Mouse (Mus musculus) common myeloid progenitor, adult 5-6 weeks (primary cell): Measurements from ENCODE around the gene Armh2. TPM values are rescaled to one million over a fixed set of nuclear protein-coding genes. Genes with fewer than 3 reads are reported as not detected.

Experiments used
- total RNA-seq: library from RNA; stranded (forward); fragments of 200-1000, 187-1606 nt; gene quantifications from 2 replicates; pipeline ENCODE4 v1.2.3, GENCODE M21; 2017

Gene Armh2
- total RNA-seq, 1 experiment from 2014 or later, result not detected

Other genes starting within 250 kb of the Armh2 start
- 57.2 and 64.6 TPM in 2 replicates for gene Ripor2, start 159.0 kb upstream of the Armh2 start, total RNA-seq
- 183 and 210 TPM in 2 replicates for gene Gmnn, start 20.7 kb downstream of the Armh2 start, total RNA-seq
- 66.1 and 86.8 TPM in 2 replicates for gene BC005537, start 60.4 kb downstream of the Armh2 start, total RNA-seq
- gene Acot13, start 90.3 kb downstream of the Armh2 start, total RNA-seq, result 40.9 and 43.1 TPM in 2 replicates
- 70.6 and 71.9 TPM in 2 replicates for gene Tdp2, start 90.4 kb downstream of the Armh2 start, total RNA-seq
- not detected in 2 replicates for gene D130043K22Rik, start 103.9 kb downstream of the Armh2 start, total RNA-seq
- 0.58 and 1.3 TPM in 2 replicates for gene Aldh5a1, start 196.4 kb downstream of the Armh2 start, total RNA-seq
- gene Gpld1, start 201.9 kb downstream of the Armh2 start, total RNA-seq, result 0.46 and 0.49 TPM in 2 replicates